Mouse (Mus musculus) lung, postnatal 0 days (tissue): ENCODE data around the gene Syngr1.

Source experiments
- CTCF ChIP-seq: IDR thresholded peaks from 2 replicates; pipeline ENCODE4 v1.5.1; 2016; ENCODE audit warnings: antibody characterized with exemption, mild to moderate bottlenecking
- EP300 ChIP-seq: IDR thresholded peaks from 2 replicates; pipeline ENCODE4 v1.6.1; 2016; ENCODE audit warnings: antibody characterized with exemption, mild to moderate bottlenecking, control low read depth

GRCm38 (mm10) chr15:80163716-80164115 is 72.6 kb downstream of the Syngr1 start:
- TF ChIP-seq EP300 (no peak), CTCF (no peak)
